10 mouse cellular contexts compared by ENCODE assay signal in genomic region chr2:160510635-160511421, GRCm38 (mm10).
DNase-seq lines count a peak whose midpoint lies in the region; ATAC-seq and TF ChIP-seq lines count a peak whose summit lies in the region.
"Had no signal": no experiment of that assay in that cellular context is flagged by ENCODE, and none has a peak within 500 bp of the region (broad histone marks: within the 10 kb centered on the region; RNA-seq: fewer than 3 reads in every experiment).

No protein-coding gene starts in this region.

- no peak for TF ChIP-seq EP300 in stomach, postnatal 0 days (optimal IDR thresholded peaks at IDR 0.05)
- TF ChIP-seq EP300 in liver, postnatal 0 days (IDR thresholded peaks at IDR 0.05; ENCODE audit: low read depth), result no peak

- H3K4me1 ChIP-seq in midbrain, embryonic 14.5 days (ENCODE audit: control insufficient read depth, insufficient read depth, low read length), result peaks cover 5% of the 10 kb centered on the region; the same call in 1 of the 2 replicates
- H3K4me1 ChIP-seq in midbrain, embryonic 15.5 days, result peaks cover 12% of the 10 kb centered on the region
- no peaks in the 10 kb centered on the region for H3K4me1 ChIP-seq in stomach, postnatal 0 days (replicated peaks; ENCODE audit: control insufficient read depth, insufficient read depth)
- no peaks in the 10 kb centered on the region for H3K4me1 ChIP-seq in liver, postnatal 0 days (ENCODE audit: insufficient read depth)

- H3K27me3 ChIP-seq in midbrain, embryonic 14.5 days (ENCODE audit: control insufficient read depth, insufficient read depth, low read length), result no peaks in the 10 kb centered on the region
- no peaks in the 10 kb centered on the region for H3K27me3 ChIP-seq in midbrain, embryonic 15.5 days (replicated peaks)
- no peaks in the 10 kb centered on the region for H3K27me3 ChIP-seq in stomach, postnatal 0 days (ENCODE audit: control insufficient read depth, insufficient read depth, low read length)
- no peaks in the 10 kb centered on the region for H3K27me3 ChIP-seq in liver, postnatal 0 days (ENCODE audit: insufficient read depth, low read length)
- H3K27me3 ChIP-seq: midbrain, embryonic 12.5 days had no signal

- ATAC-seq in midbrain, embryonic 14.5 days (ENCODE audit: low FRiP score, low TSS enrichment), result no peak
- ATAC-seq in midbrain, embryonic 15.5 days (replicated peaks), result no peak
- peak; percentile 54; the same call in 1 of the 2 replicates for ATAC-seq in stomach, postnatal 0 days (ENCODE audit: low FRiP score, low TSS enrichment)
- no peak for ATAC-seq in liver, postnatal 0 days
- ATAC-seq: intestine, embryonic 16.5 days had no signal

- H3K9ac ChIP-seq in midbrain, embryonic 14.5 days (replicated peaks; ENCODE audit: low read length), result no peak overlapping the region
- no peak overlapping the region for H3K9ac ChIP-seq in midbrain, embryonic 15.5 days
- no peak overlapping the region for H3K9ac ChIP-seq in stomach, postnatal 0 days (ENCODE audit: low read length)
- no peak overlapping the region for H3K9ac ChIP-seq in liver, postnatal 0 days (replicated peaks)
- H3K9ac ChIP-seq: midbrain, embryonic 12.5 days had no signal

- DNase-seq in midbrain, embryonic 14.5 days, result peak; percentile 45
- peak; percentile 24 for DNase-seq in gastrocnemius, postnatal 25 days
- DNase-seq in heart, postnatal 4 days, result peak; percentile 73
- DNase-seq in stomach, postnatal 0 days (ENCODE audit: low spot score), result no peak
- no peak for DNase-seq in spleen, postnatal 4 days (ENCODE audit: low spot score in 2 of 2)
- no peak for DNase-seq in liver, postnatal 0 days
- DNase-seq: thymus, postnatal 25 days had no signal

- WGBS in midbrain, embryonic 14.5 days, result 43% methylated on average over 14 of the region's 14 CpGs
- 52% methylated on average over 14 of the region's 14 CpGs for WGBS in midbrain, embryonic 15.5 days
- 45% methylated on average over 14 of the region's 14 CpGs for WGBS in stomach, postnatal 0 days
- WGBS in liver, postnatal 0 days (ENCODE audit: insufficient replicate concordance), result 51% methylated on average over 14 of the region's 14 CpGs

- no peaks in the 10 kb centered on the region for H3K9me3 ChIP-seq in midbrain, embryonic 14.5 days (ENCODE audit: control insufficient read depth, low read length)
- no peaks in the 10 kb centered on the region for H3K9me3 ChIP-seq in midbrain, embryonic 15.5 days
- H3K9me3 ChIP-seq in stomach, postnatal 0 days (ENCODE audit: control insufficient read depth, low read length), result no peaks in the 10 kb centered on the region
- no peaks in the 10 kb centered on the region for H3K9me3 ChIP-seq in liver, postnatal 0 days (ENCODE audit: low read length)
- H3K9me3 ChIP-seq: midbrain, embryonic 12.5 days had no signal

- H3K27ac ChIP-seq in midbrain, embryonic 14.5 days (replicated peaks; ENCODE audit: low read depth, low read length), result no peak overlapping the region
- no peak overlapping the region for H3K27ac ChIP-seq in midbrain, embryonic 15.5 days
- no peak overlapping the region for H3K27ac ChIP-seq in stomach, postnatal 0 days (replicated peaks)
- H3K27ac ChIP-seq in liver, postnatal 0 days (ENCODE audit: low read depth), result no peak overlapping the region
- H3K27ac ChIP-seq: midbrain, embryonic 12.5 days had no signal

- no peak overlapping the region for H3K4me2 ChIP-seq in midbrain, embryonic 14.5 days (ENCODE audit: low read length)
- H3K4me2 ChIP-seq in midbrain, embryonic 15.5 days, result no peak overlapping the region
- no peak overlapping the region for H3K4me2 ChIP-seq in stomach, postnatal 0 days (replicated peaks; ENCODE audit: low read depth)
- no peak overlapping the region for H3K4me2 ChIP-seq in liver, postnatal 0 days (ENCODE audit: low read depth, low read length)
- H3K4me2 ChIP-seq: midbrain, embryonic 12.5 days had no signal

- H3K36me3 ChIP-seq in midbrain, embryonic 14.5 days (ENCODE audit: control insufficient read depth, insufficient read depth, low read length), result no peaks in the 10 kb centered on the region
- H3K36me3 ChIP-seq in midbrain, embryonic 15.5 days (replicated peaks), result no peaks in the 10 kb centered on the region
- H3K36me3 ChIP-seq in stomach, postnatal 0 days (ENCODE audit: control insufficient read depth, insufficient read depth, low read length), result no peaks in the 10 kb centered on the region
- no peaks in the 10 kb centered on the region for H3K36me3 ChIP-seq in liver, postnatal 0 days (replicated peaks; ENCODE audit: insufficient read depth, low read length)
- H3K36me3 ChIP-seq: midbrain, embryonic 12.5 days had no signal

- no peak overlapping the region for H3K4me3 ChIP-seq in midbrain, embryonic 14.5 days (replicated peaks; ENCODE audit: low read depth, low read length)
- H3K4me3 ChIP-seq in midbrain, embryonic 15.5 days, result no peak overlapping the region
- H3K4me3 ChIP-seq in stomach, postnatal 0 days (ENCODE audit: low read depth, low read length), result no peak overlapping the region
- no peak overlapping the region for H3K4me3 ChIP-seq in liver, postnatal 0 days (ENCODE audit: low read depth, low read length)
- H3K4me3 ChIP-seq: midbrain, embryonic 12.5 days had no signal

- TF ChIP-seq CTCF in stomach, postnatal 0 days (IDR thresholded peaks at IDR 0.05; ENCODE audit: low read depth), result no peak
- TF ChIP-seq CTCF in liver, postnatal 0 days (IDR thresholded peaks at IDR 0.05; ENCODE audit: low read depth), result no peak

Comparison
In these comparisons a context has a peak if more than half of its experiments do, and no peak if none do; other contexts are left out.
1. DNase-seq: peak in midbrain, embryonic 14.5 days (single experiment), gastrocnemius, postnatal 25 days (single experiment) and heart, postnatal 4 days (single experiment); none in stomach, postnatal 0 days (single experiment), spleen, postnatal 4 days (0 of 2) and liver, postnatal 0 days (single experiment).